Mouse (Mus musculus) C2C12 (cell line): Measurements from ENCODE around the gene Slc43a3. TPM values are rescaled to one million over a fixed set of nuclear protein-coding genes. Genes with fewer than 3 reads are reported as not detected.
"Not testable (repeated sequence)": the region's sequence is repeated elsewhere in the genome, so short reads cannot be mapped to it uniquely, and the experiment has no call there.

Experiments
- H3K27me3 ChIP-seq: one replicate; pipeline ENCODE4 v1.6.1; 2011; ENCODE audit not compliant: control insufficient read depth, insufficient read depth, insufficient read length
- H3K36me3 ChIP-seq: one replicate; pipeline ENCODE4 v1.6.1; 2011; ENCODE audit not compliant: control insufficient read depth, insufficient read depth
- H3K4me3 ChIP-seq: one replicate; pipeline ENCODE4 v1.5.1; 2011; ENCODE audit warnings: mild to moderate bottlenecking, control low read depth; ENCODE audit not compliant: poor library complexity, insufficient read depth, severe bottlenecking
- H3K79me2 ChIP-seq: one replicate; pipeline ENCODE4 v1.6.1; 2011; ENCODE audit not compliant: control insufficient read depth, insufficient read depth
- H3K79me3 ChIP-seq: one replicate; pipeline ENCODE4 v1.6.1; 2011; ENCODE audit warnings: low read depth, control low read depth
- H3ac ChIP-seq: one replicate; pipeline ENCODE3; 2011; ENCODE audit warnings: low read depth; ENCODE audit not compliant: control insufficient read depth, insufficient read length
- CEBPB ChIP-seq: IDR thresholded peaks from one replicate; pipeline ENCODE4 v1.6.1; 2011; ENCODE audit warnings: low read depth, mild to moderate bottlenecking, control low read depth, moderate library complexity
- CTCF ChIP-seq: IDR thresholded peaks from one replicate; pipeline ENCODE4 v1.5.1; 2011; ENCODE audit not compliant: control insufficient read depth, insufficient read depth, insufficient read length
- FOSL1 ChIP-seq: IDR thresholded peaks from one replicate; pipeline ENCODE4 v1.8.0; 2011; ENCODE audit warnings: mild to moderate bottlenecking, low read length; ENCODE audit not compliant: poor library complexity, insufficient read depth, severe bottlenecking
- MAX ChIP-seq: IDR thresholded peaks from one replicate; pipeline ENCODE4 v1.6.1; 2011; ENCODE audit warnings: mild to moderate bottlenecking, control low read depth
- MYOD1 ChIP-seq: IDR thresholded peaks from one replicate; pipeline ENCODE4 v1.6.1; 2011; ENCODE audit warnings: low read depth; ENCODE audit not compliant: control insufficient read depth, insufficient read length
- MYOG ChIP-seq: IDR thresholded peaks from one replicate; pipeline ENCODE4 v1.6.1; 2011; ENCODE audit not compliant: control insufficient read depth, insufficient read length; ENCODE audit errors: extremely low read depth
- USF1 ChIP-seq: IDR thresholded peaks from one replicate; pipeline ENCODE4 v1.6.1; 2011; ENCODE audit warnings: low read depth, mild to moderate bottlenecking, control low read depth, moderate library complexity
- polyA plus RNA-seq: library from polyadenylated mRNA; unstranded; fragments of >200 nt; fragmentation: generic; extraction: Trizol; gene quantifications from one replicate; pipeline ENCODE4 v1.2.1, GENCODE M21; 2012; ENCODE audit warnings: missing spikeins

Slc43a3 gene
- polyA plus RNA-seq, 1 experiment = 10.5 TPM

- Histone ChIP-seq H3ac (no peak overlapping the region), H3K79me3 (no peaks in the 10 kb centered on the region), H3K36me3 (no peaks in the 10 kb centered on the region), H3K4me3 (no peak overlapping the region), H3K79me2 (no peaks in the 10 kb centered on the region), H3K27me3 (peaks cover 45% of the 10 kb centered on the region)
- TF ChIP-seq CTCF (peak; percentile 58), CEBPB (no peak)
These were observed 46.4 kb upstream of the Slc43a3 start for GRCm38 (mm10) chr2:84890045-84890340.

GRCm38 (mm10) chr2:84893359-84893758 is 43.0 kb upstream of the Slc43a3 start:
- Histone ChIP-seq H3K79me2 (no peaks in the 10 kb centered on the region), H3ac (no peak overlapping the region), H3K27me3 (peaks cover 18% of the 10 kb centered on the region), H3K79me3 (no peaks in the 10 kb centered on the region), H3K4me3 (no peak overlapping the region), H3K36me3 (no peaks in the 10 kb centered on the region)
- no peak for TF ChIP-seq MYOD1
- TF ChIP-seq CEBPB = no peak

GRCm38 (mm10) chr2:84895495-84896198 is 40.7 kb upstream of the Slc43a3 start:
- no peaks in the 10 kb centered on the region for H3K36me3 ChIP-seq
- H3K27me3 ChIP-seq = peaks cover 17% of the 10 kb centered on the region
- no peak overlapping the region for H3K4me3 ChIP-seq
- H3ac ChIP-seq = no peak overlapping the region
- no peaks in the 10 kb centered on the region for H3K79me2 ChIP-seq
- TF ChIP-seq MYOD1 (no peak), USF1 (no peak), CEBPB (no peak), MYOG (no peak), FOSL1 (no peak), MAX (no peak), CTCF (no peak)
- no peaks in the 10 kb centered on the region for H3K79me3 ChIP-seq

GRCm38 (mm10) chr2:84896686-84897085 is 39.7 kb upstream of the Slc43a3 start:
- not testable (repeated sequence) for H3K79me2 ChIP-seq

GRCm38 (mm10) chr2:84912722-84913121 is 23.7 kb upstream of the Slc43a3 start:
- no peak for TF ChIP-seq MAX
- TF ChIP-seq FOSL1 = no peak
- TF ChIP-seq USF1 = no peak
- TF ChIP-seq MYOG = no peak
- no peak for TF ChIP-seq CEBPB
- H3K36me3 ChIP-seq = no peaks in the 10 kb centered on the region
- no peaks in the 10 kb centered on the region for H3K79me2 ChIP-seq
- H3K27me3 ChIP-seq = no peaks in the 10 kb centered on the region
- no peak overlapping the region for H3K4me3 ChIP-seq
- no peak overlapping the region for H3ac ChIP-seq
- no peaks in the 10 kb centered on the region for H3K79me3 ChIP-seq

More at GRCm38 (mm10) chr2:84896686-84897085, 39.7 kb upstream of the Slc43a3 start:
- H3K4me3 ChIP-seq, H3K36me3 ChIP-seq, H3K79me3 ChIP-seq, H3ac ChIP-seq: not testable (repeated sequence)
- H3K27me3 ChIP-seq = peaks cover 11% of the 10 kb centered on the region

GRCm38 (mm10) chr2:84913881-84914280 is 22.5 kb upstream of the Slc43a3 start:
- H3K27me3 ChIP-seq = no peaks in the 10 kb centered on the region
- H3K79me3 ChIP-seq = no peaks in the 10 kb centered on the region
- H3K4me3 ChIP-seq = no peak overlapping the region
- no peaks in the 10 kb centered on the region for H3K36me3 ChIP-seq
- TF ChIP-seq CTCF = no peak
- TF ChIP-seq CEBPB = no peak
- no peak for TF ChIP-seq USF1
- TF ChIP-seq MYOG = no peak
- no peak for TF ChIP-seq FOSL1
- TF ChIP-seq MAX = no peak
- TF ChIP-seq MYOD1 = no peak
- H3ac ChIP-seq = no peak overlapping the region
- H3K79me2 ChIP-seq = no peaks in the 10 kb centered on the region
